Mouse (Mus musculus) gastrocnemius, adult 8-10 months (tissue): Measurements from ENCODE around the gene Mpst. TPM values are rescaled to one million over a fixed set of nuclear protein-coding genes. Genes with fewer than 3 reads are reported as not detected.
A peak's percentile ranks its signal among the peaks of the same experiment; 100 is the strongest.

ENCODE experiments used
- DNase-seq, 2 experiments: peaks; one replicate each; pipeline ENCODE4 v3.0.0; 2022; ENCODE audit warnings: low spot score in 2 of 2
- total RNA-seq, 4 experiments: library from RNA; stranded (reverse); gene quantifications; 2 replicates each; pipeline ENCODE4 v1.2.4; 2022

The Mpst gene
- total RNA-seq = 10 to 100 TPM; 58.9 to 65.3 (median 59.7) TPM

DNA sequence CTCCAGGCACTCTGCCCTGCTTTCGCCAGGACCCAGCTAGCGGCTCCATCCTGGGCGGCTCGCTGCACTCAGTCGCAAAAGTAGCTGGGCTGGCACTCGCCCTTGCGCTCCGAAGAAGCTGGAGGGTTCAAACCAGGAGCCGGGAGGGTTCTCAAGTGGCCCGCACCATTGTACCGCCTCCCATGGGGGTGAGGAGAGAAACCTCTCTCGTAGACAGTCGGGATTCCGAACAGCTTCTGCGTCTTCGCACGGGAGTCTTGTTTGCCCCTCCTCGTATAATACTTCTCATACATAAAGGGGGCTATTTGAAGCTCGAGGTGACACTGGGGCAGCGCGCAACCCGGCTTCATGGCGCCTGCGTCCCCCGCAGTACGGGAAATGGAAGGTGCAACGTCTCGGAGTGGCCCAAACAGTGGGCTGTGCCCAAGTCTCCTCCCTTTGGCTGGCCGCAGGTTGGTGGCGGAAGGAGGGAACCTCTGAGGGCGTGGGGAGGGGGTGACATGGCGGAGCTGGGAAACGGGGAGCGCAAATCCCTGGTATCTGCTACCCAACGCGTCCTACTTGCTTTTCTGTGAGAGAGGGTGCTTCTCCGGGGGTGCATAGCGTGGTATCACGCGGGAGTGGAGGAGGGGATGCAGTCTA is at the start of gene Mpst:
TSS of gene Mpst (plus strand) at position 124 of the 642 bp plus-strand sequence.
- DNase-seq = peak; percentile 83 to 88

DNA sequence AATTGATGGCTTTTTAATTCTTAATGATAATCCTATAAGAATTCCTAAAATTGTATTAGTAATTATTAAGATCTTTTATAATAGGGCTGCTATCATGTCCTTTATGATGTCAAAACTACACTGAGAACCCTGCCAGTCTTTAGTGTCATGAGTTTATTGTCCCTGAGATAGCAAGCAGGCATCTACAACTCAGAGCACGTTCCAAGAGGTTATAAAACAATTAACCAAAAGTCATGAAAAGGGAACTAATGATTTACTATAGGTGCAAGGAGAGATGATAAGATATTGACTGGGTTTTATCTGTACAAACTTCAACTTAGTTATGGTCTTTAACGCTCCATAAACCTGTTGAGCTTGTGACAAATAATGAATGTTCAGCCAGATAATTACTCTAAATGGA is 40.3 kb upstream of the Mpst start:
- no peak for DNase-seq

DNA sequence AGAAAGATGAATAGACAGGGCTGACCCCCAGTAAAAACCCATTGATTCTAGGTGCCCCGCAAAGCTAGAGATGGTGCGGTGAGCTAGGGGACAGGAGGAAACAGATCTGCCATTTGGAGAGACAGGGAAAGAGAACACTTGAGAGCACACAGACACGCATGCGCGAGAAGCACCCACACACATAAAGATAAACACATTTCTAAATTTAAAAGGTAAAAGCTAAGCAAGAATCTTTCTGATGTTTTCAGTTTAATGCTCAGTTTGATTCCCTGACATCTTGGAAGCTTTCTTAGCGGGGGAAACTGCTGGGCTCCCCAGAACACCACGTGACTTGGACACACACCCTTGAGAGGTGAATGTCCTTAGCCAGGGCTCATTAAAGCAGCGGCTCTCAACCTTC is 39.3 kb upstream of the Mpst start:
- DNase-seq = no peak

DNA sequence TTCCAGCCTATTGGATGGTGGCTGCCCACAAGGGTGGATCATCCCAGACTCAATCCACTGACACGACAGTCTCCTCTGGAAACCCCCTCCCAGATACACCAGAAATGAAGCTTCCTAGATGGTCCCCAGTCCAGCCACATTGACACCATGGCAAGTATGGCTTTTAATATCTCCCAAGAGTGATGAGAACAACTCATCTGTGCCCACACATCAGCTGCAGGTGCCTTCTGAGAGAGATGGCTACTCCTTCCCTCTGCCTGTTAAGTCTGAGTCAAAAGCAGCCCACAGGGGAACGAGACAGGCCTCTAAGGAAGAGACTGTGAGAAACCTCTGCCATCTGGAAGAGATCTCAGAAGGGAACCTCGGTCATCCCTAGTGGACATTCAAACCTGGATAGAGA is 38.4 kb upstream of the Mpst start:
- DNase-seq = no peak

DNA sequence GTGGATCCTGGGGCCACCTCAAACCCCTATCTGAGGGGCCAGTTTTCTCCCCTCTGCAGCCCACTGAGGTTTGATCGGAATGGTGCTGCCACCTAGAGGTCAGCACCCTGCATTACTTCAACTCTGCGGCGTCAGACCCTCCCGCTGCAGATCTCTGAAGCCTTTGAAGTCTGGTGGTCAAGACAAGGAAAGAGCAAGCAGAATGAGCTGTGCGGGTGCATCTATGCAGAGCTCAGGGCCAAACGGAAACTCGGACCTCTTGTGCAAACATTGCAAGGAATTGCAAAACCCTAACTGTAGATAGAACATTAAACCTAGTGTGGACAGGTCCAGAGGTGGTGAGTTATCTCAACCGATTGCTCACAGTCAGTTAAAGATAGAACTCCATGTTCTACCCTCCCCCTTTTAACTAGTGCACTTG is 37.3 kb upstream of the Mpst start:
- DNase-seq = no peak

DNA sequence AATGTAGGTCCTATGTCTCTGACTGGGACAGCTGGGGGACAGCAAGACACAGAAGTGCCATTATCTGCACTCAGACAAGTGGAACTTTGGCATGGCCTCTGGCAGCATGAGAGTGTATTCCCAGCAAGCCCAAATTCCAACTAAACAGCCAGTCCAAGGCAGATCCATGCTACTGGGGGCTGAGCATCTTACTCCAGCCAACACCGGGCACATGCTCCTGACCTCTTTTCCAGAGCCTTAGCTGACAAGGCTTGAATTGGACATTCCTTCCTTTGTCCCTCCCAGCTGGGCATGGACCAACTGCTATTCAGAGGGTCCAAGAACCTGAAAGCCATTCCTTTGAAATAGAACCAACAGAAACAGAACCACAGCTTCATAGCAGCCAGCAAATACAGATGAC is 36.6 kb upstream of the Mpst start:
- DNase-seq = no peak

DNA sequence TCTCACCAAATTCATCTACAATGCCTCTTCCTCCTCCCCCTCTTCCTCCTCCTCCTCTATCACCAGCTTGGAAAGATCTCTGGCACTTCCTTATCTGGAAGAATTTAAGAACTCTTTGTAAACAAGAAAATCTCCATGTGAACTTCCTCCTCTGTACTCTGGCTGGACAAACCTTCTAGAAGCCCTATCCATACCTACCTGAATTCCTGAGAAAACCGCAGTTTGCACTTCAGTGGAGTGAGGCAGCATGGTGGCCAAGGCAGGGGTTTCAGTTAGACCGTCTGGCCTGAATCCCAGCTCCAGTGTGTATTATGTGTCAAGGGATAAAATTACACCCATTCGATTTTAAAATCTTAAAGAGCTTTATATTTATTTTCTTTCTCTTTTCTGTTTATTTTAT is 33.4 kb upstream of the Mpst start:
- DNase-seq = no peak

DNA sequence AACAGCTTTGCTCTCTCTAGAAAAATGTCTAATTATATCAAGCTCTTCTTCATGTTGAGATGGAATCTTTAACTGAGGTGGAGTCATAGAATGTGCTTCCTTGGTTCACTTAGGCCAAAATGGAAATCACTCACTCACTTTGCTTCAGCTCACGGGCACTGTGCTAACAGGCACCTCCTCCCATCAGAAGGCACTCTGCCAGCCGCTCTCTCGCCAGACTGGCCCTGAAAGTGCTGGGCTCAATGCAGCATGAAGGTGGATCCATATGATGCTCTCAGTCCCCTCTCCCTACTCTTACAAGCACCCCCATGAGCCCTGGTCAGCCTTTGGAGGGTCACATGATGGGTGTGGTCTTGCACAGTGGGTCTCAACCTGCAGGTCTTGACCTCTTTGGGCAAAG is 32.0 kb upstream of the Mpst start:
- DNase-seq = no peak

DNA sequence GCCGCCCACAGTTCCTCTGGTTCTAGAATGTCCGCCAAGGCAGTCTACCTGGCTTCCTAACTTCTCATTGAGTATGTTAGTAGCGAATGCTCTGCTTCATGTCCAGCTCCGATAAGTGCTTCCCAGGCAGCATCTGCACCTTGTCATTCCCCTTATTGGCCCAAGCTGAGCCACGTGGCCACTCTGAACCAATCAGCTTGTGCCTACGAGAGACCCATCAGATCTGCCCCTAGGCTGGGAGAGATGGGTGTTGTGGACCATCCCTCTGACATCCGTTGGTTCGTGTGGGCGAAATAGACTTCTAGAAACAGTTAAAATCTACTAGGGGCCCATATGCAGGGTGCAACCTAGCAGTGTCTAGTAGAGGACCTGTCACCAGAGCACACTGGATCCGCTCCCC is 28.4 kb upstream of the Mpst start:
- no peak for DNase-seq

DNA sequence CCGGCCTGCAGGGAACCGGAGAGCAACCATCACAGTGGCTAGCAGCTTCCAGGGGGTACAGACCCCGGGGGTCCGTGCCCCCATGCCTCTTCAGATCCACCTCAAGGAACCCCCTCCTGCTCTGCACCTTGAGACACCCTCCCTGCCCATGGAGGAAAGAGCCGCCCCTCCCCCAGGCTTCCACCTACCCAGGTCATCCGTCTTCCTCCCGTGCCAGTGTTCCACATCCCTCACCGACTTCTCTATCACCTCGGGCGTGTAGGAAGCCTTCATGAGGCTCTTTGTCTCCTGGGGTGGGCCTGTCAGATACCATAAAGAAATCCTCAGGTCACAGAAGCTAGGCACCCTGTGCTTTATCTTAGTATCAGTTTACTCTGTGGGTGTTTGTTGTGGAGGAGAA is 27.7 kb upstream of the Mpst start:
- no peak for DNase-seq

DNA sequence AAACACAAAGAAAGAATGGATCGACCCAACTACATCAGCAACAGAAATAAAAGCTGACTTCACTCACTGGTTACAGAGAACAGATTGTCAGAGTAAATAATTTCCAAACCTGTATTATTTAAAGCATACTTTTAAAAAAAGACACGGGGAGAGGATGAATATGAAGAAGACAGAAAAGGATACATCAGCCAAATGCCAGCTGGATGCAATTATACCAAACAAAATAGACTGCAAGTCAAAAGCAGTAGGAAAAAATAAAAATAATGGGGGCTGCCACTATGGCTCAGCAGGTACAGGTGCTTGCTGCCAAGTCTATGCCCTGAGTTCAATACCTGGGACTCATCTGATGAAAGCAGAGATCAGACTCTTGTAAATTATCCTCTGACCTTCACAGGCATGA is 26.0 kb upstream of the Mpst start:
- DNase-seq = no peak

DNA sequence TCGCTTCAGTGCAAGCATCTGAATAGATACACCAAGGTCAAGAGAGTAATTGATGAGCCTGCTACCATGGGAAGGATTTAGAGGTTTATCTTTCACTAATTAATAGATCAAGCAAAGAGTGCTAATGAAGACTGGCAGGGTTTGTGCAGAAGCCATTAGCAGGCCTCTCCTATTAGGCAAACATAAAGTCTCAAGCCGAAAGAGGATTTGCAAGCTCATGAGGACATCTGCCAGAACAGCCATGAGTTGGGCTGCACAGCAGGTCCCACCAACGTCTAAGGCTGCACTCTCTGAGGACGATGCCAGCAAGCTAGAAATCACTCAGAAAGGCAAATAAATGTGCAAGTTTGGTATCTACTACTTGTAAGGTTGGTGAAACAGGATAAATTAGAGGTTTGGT is 25.5 kb upstream of the Mpst start:
- DNase-seq = no peak

DNA sequence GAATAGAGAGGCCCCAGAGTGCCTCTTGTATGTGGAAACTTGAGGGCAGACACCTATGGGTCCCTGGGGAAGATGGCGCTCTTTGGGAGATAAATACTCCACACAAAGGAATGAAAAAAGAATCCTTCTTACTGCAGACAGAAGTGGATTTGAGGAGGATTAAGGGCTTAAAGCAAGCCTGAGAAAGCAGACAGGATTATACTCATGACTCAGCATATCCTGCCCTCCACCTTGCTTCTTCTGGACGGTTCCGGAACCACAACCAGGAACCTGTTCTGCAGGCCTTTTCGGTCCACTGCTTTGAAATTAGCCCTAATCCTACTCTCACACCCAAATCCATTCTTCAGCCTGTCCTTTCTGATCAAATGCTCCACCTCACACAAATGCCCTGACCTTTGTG is 24.1 kb upstream of the Mpst start:
- no peak for DNase-seq

DNA sequence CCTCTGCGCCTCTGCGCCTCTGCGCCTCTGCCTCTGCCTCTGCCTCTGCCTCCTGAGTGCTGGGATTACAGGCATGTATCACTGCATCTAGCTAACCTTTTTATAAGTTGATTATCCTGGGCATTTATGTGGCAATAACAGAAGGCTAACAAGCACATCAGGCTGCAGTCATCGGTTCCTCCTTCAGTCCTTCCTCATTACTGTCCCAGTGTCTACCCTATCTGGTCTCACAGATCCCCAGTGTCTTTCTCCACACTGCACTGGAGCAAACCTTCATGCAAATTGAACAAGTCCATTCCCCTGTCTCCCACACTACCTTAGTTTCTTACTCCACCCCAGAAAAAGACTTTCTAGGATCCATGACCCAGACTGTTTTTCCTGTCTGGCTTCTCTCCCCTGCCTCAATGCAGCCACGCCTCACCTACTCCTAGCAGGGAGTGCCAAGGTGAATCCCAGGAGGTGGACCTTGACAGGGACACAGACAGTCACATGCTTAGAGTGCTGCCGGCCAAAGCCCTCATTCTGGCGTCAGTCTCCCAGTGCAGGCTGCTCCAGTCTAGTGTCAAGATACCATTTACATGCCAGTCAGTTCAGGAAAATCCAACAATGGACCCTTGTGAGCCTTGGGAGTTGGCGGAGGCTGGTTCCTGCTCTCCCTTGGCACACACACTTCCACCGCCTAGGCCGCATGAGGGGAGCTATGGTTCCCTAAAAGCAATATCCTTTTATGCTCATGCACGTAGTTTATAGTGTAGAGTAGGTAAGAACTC is 22.6 kb upstream of the Mpst start:
- DNase-seq = no peak

DNA sequence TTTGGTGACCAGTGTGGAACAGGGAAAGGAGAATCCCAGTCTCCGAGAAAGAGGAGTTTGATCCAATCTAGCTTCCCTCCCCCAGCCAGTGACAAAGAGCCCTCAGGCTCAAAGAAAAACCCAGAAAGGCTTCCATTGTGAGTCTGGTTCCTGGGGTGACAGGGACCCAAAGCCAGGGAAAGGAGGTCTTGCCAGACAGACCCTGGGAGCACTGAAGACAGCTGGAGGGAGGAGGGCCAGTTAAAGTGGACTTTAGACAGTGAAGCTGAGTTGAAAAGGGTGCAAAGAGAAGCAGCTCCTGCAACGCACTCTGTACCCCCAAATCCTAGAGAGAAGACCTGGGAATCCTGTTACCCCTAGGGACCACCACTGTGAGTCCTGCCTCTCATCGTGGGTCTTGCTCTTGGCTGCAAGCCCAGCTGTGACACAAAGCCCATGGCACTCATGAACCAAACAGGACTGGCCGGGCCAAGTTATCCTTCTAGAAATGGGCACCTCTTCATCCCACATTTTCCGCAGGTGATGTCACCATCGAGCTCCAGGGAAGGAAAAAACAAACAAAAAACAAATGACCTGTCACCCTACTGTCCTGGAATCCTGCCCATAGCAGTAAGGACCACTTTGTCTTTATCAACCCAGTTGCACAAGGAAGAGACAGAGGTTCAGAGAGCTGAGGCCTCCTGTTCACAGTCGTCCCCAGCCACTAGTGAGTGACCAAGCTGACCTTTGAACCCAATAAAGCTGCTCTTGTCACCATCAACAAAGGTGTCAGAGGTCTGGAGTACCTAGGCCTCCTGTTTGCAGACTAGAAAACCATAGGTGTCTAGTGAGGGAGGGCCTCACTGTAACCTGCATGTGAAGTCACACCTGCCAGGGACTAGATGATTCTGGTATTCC is 21.7 kb upstream of the Mpst start:
- DNase-seq = no peak

DNA sequence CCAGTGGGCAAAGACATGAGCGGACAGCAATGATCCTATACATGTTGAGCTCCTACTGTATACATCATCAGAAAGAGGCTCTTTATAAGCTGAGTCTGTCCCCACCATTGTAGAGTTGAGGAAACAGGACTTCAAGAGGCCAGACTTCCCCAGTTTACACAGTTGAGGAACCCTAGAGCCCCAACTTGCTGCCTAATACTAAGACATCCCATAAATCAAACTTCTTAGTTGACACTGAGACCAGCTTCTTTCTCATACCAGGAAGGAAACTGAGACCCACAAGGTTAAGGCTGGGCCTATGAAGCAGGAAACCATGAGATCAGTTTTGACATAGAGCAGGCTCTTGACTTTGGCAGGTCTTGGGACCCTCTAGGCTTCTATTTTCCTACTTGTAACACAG is 20.7 kb upstream of the Mpst start:
- no peak for DNase-seq

DNA sequence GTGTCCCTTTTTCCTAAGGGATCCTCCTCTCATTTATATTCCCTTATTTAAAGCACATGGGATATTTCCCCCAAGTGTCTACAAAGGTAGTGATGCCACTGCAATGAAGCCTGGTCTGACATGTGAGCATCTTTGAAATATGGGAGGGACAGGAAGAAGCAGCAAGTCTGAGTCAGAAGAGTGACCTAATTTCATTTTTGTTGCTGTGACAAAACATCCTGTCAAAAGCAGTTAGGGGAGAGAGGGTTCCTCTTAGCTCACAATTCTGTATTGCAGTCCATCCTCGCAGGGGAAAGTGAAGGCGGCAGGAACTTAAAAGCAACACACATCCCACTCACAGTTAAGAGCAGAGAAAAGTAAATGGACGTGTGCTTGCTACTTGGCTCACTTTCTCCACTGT is 15.4 kb upstream of the Mpst start:
- no peak for DNase-seq

DNA sequence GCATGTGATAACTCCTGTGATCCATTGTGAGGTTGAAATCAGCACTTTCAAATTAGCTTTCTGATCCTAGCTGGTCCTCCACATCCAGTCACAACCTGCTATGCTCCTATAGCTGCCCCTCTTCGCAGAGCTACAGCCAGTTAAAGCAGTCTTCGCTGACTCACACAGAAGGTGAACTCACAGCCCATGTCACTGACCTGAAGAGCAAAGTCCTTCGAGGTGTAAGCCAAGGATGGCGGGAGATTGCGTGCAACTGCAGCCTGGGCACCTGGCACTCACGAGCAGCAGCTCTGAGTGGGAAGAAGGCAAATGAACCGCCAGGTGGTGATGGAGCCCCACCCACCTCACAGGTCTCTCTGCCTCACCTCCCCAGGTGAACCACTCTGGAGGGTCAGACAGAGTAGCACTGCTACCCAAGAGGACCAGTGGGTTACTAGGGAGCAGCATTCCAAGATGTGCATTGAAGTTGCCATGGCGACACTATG is 10.7 kb upstream of the Mpst start, which contains the start of gene Tex33:
TSS of gene Tex33 (minus strand) at position 435 of the 485 bp plus-strand sequence.
- no peak for DNase-seq

DNA sequence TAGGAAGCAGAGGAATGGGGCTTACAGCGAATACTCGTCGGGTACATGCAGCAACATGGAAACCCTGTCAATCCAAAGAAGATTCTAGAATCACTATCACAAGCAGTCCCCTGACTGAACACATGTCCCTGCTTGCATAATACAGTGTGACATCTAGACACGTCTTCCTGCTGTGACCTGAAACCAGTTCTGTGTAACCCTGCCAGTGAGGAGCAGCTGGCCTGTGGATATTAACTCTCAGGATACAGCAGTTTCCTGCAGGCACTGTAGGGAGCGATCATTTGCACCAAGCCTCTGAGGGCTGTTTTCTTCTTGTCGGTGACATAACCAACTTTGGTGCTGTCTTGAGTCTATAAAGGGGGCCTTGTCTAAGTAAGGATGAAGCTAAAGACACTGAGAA is 4.9 kb upstream of the Mpst start:
- peak; percentile 25 to 38 for DNase-seq

DNA sequence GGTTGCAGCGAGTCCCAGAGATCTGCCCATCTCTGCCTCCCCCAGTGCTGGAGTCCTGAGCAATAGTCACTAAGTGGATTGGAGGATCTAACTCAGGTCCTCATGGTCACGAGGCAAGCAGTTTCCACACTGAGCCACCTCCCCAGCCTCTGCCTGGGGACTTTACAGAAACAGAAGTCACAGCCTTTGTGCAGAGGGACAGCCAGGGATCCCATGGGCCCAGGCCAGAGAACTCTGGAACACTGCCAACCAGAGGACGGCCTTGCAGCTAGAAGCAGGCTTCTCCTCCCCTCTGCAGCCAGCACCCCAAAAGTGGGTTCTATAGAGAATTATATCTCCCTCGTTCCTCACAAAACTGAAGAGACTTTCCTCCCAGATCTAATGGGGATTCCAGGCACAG is 4.3 kb upstream of the Mpst start:
- DNase-seq = peak; percentile 59 to 70

DNA sequence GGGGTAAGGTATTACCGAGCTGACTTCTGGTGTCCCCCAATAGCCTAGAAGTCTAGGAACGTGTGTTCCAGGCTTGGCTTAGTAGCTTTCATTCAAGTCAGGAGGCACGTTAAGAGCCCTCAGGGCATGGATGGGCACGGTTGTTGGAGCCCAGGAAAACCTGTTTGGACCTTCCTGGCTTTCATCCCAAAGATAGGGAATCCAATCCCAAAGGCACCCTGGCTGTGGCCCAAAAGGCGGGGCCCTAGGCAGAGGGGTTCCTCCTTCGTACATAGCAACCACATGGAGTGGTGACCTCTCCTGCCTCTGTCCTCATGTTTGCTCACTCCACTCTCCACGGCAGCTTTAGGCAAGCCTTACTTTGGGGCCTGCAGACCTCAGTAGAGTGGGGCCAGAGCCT is 3.8 kb upstream of the Mpst start:
- peak in 1 of 2 experiments; percentile 18 for DNase-seq

DNA sequence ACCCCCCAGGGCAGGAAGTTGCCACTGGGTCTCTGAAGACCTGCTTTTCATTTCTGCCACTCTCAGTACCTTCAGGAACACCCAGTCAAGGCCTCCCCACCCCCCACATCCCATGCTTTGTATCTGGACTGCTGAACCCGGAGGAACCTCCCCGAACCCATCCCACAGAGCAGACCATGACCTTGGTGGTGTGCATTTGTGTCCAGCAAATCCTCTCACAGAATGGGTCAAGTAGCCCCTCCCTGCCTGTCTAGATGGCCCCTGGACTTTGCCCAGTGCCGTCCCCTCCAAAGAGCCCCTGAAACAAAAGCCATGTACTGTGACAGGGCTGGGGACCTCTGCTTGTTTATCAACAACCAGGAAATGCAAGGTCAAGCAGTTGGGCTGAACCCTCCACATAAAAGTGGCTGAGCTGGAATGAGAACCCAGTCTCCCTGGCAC is 2.9 kb upstream of the Mpst start:
- DNase-seq = no peak
